In genomic region chr3:32500346-32500745, GRCm38 (mm10) we compare ENCODE assay signal across 29 mouse cellular contexts. TPM values are rescaled to one million over a fixed set of nuclear protein-coding genes. Genes with fewer than 3 reads are reported as not detected.
DNase-seq lines count a peak whose midpoint lies in the region; ATAC-seq and TF ChIP-seq lines count a peak whose summit lies in the region.
"Had no signal": no experiment of that assay in that cellular context is flagged by ENCODE, and none has a peak within 500 bp of the region (broad histone marks: within the 10 kb centered on the region; RNA-seq: fewer than 3 reads in every experiment).

No protein-coding gene starts in this region.

- H3K9me3 ChIP-seq in kidney, embryonic 16.5 days (ENCODE audit: low read length), result no peaks in the 10 kb centered on the region
- H3K9me3 ChIP-seq: embryonic facial prominence, embryonic 13.5 days; heart, embryonic 10.5 days; heart, embryonic 13.5 days; hindbrain, embryonic 12.5 days; hindbrain, embryonic 15.5 days had no signal

- no peaks in the 10 kb centered on the region for H3K27me3 ChIP-seq in kidney, adult 2 months (replicated peaks; ENCODE audit: control insufficient read depth, insufficient read depth, low read length)
- H3K27me3 ChIP-seq in kidney, embryonic 16.5 days (ENCODE audit: insufficient read depth, low read length), result no peaks in the 10 kb centered on the region
- no peaks in the 10 kb centered on the region for H3K27me3 ChIP-seq in testis, adult 2 months (ENCODE audit: control insufficient read depth, insufficient read depth, low read length)
- H3K27me3 ChIP-seq: embryonic facial prominence, embryonic 13.5 days; heart, embryonic 13.5 days; hindbrain, embryonic 12.5 days; hindbrain, embryonic 15.5 days had no signal

- no peak overlapping the region for H3K9ac ChIP-seq in kidney, embryonic 16.5 days (replicated peaks; ENCODE audit: low read length)
- H3K9ac ChIP-seq: embryonic facial prominence, embryonic 13.5 days; forebrain, postnatal 0 days; heart, embryonic 13.5 days; hindbrain, embryonic 12.5 days; hindbrain, embryonic 15.5 days had no signal

- TF ChIP-seq POLR2A in kidney, adult 2 months (IDR thresholded peaks at IDR 0.05; ENCODE audit: low read depth, low read length), result no peak
- TF ChIP-seq POLR2A in testis, adult 2 months (IDR thresholded peaks at IDR 0.05; ENCODE audit: control insufficient read depth, low read depth, low read length), result no peak

- no peak for ATAC-seq in kidney, embryonic 16.5 days (ENCODE audit: low FRiP score, low TSS enrichment)
- ATAC-seq: CD4-positive, CD25-positive, alpha-beta regulatory T cell, adult 4 months; forebrain, embryonic 14.5 days; forebrain, postnatal 0 days; intestine, postnatal 0 days had no signal

- peak; percentile 32 for DNase-seq in adrenal gland, adult 8-10 months
- no peak for DNase-seq in adrenal gland, postnatal 25 days
- DNase-seq in kidney, adult 2 months, result peak; percentile 21
- DNase-seq in testis, postnatal 14 days (ENCODE audit: low spot score), result no peak
- DNase-seq: cerebellum, adult 11 months; cerebellum, adult 2 months; cerebellum, adult 9-11 months; cerebellum, postnatal 25 days; forebrain, postnatal 0 days; gastrocnemius, adult 2 months; gastrocnemius, postnatal 14 days; heart, adult 2 months; heart, postnatal 14 days had no signal

- peaks cover 5% of the 10 kb centered on the region; the same call in 1 of the 2 replicates for H3K4me1 ChIP-seq in kidney, adult 2 months (ENCODE audit: control insufficient read depth, insufficient read depth, low read length)
- H3K4me1 ChIP-seq in kidney, embryonic 16.5 days (ENCODE audit: insufficient read depth, low read length), result no peaks in the 10 kb centered on the region
- peaks cover 13% of the 10 kb centered on the region for H3K4me1 ChIP-seq in testis, adult 2 months (ENCODE audit: control insufficient read depth, insufficient read depth, low read length)
- H3K4me1 ChIP-seq: heart, embryonic 13.5 days; hindbrain, embryonic 15.5 days had no signal

- no peaks in the 10 kb centered on the region for H3K36me3 ChIP-seq in kidney, adult 2 months (ENCODE audit: control insufficient read depth, insufficient read depth, low read length)
- no peaks in the 10 kb centered on the region for H3K36me3 ChIP-seq in kidney, embryonic 16.5 days (ENCODE audit: insufficient read depth, low read length)
- H3K36me3 ChIP-seq in testis, adult 2 months (ENCODE audit: control insufficient read depth, insufficient read depth, low read length), result no peaks in the 10 kb centered on the region
- H3K36me3 ChIP-seq: embryonic facial prominence, embryonic 13.5 days; heart, embryonic 10.5 days; heart, embryonic 13.5 days; hindbrain, embryonic 12.5 days; hindbrain, embryonic 15.5 days had no signal

- WGBS in kidney, adult 2 months, result 89% methylated on average over 2 of the region's 2 CpGs
- WGBS in kidney, embryonic 16.5 days, result 95% methylated on average over 2 of the region's 2 CpGs

- H3K27ac ChIP-seq in kidney, adult 2 months (ENCODE audit: insufficient read depth, low read depth, low read length), result no peak overlapping the region
- no peak overlapping the region for H3K27ac ChIP-seq in kidney, embryonic 16.5 days (ENCODE audit: low read length)
- peak overlapping the region; percentile 80 for H3K27ac ChIP-seq in testis, adult 2 months (ENCODE audit: control insufficient read depth, insufficient read depth, low read depth, low read length)
- H3K27ac ChIP-seq: embryonic facial prominence, embryonic 13.5 days; gastrocnemius, adult 2 months; heart, adult 2 months; heart, embryonic 10.5 days; heart, embryonic 13.5 days; hindbrain, embryonic 12.5 days; hindbrain, embryonic 15.5 days had no signal

- no peak overlapping the region for H3K4me2 ChIP-seq in kidney, embryonic 16.5 days (replicated peaks; ENCODE audit: low read depth, low read length)
- H3K4me2 ChIP-seq: embryonic facial prominence, embryonic 13.5 days; heart, embryonic 13.5 days; hindbrain, embryonic 12.5 days; hindbrain, embryonic 15.5 days had no signal

- H3K4me3 ChIP-seq in kidney, adult 2 months (ENCODE audit: insufficient read depth, low read depth, low read length), result no peak overlapping the region
- no peak overlapping the region for H3K4me3 ChIP-seq in kidney, embryonic 16.5 days (ENCODE audit: low read length)
- peak overlapping the region; percentile 41 for H3K4me3 ChIP-seq in testis, adult 2 months (ENCODE audit: control insufficient read depth, low read depth, low read length)
- H3K4me3 ChIP-seq: embryonic facial prominence, embryonic 13.5 days; erythroblast, embryonic 14.5 days; gastrocnemius, adult 2 months; heart, adult 2 months; heart, embryonic 10.5 days; heart, embryonic 13.5 days; hindbrain, embryonic 12.5 days; hindbrain, embryonic 15.5 days had no signal

- TF ChIP-seq CTCF in kidney, adult 2 months (conservative IDR thresholded peaks at IDR 0.05; ENCODE audit: insufficient read depth, insufficient read length, low read depth, low read length), result no peak
- TF ChIP-seq CTCF in testis, adult 2 months (IDR thresholded peaks at IDR 0.05; ENCODE audit: control insufficient read depth, insufficient read depth, insufficient replicate concordance, low read depth, low read length), result no peak

RNA-seq across cellular contexts. Expression of gene Kcnmb3, which starts 8.3 kb away (rescaled TPM):
- 1 to 10 TPM in 1 of 4 experiments, under 1 TPM in 2, not detected in 1; 0.18 to 2.8 (median 0.38) TPM for total RNA-seq in adrenal gland, adult 8-10 months (2022)
- total RNA-seq in adrenal gland, postnatal 25 days (2021), result 0.90 and 1.7 TPM in 2 replicates
- polyA plus RNA-seq in kidney, adult 2 months (2012; rRNA removed), result 0.05 TPM in 1 of 2 replicates, not detected in the other
- 0.23 and 0.26 TPM in 2 replicates for polyA plus RNA-seq in kidney, embryonic 16.5 days (2015; fragmentation: Nextera tagmentation; extraction: Ambion mirVana)
- polyA plus RNA-seq in testis, adult 2 months (2012; rRNA removed), result 3.4 and 3.6 TPM in 2 replicates
- total RNA-seq: common myeloid progenitor, adult 5-6 weeks; forebrain, postnatal 0 days; gastrocnemius, adult 2 months; gastrocnemius, postnatal 14 days; heart, adult 2 months; hematopoietic stem cell, adult 5-6 weeks; MEL had no signal
- polyA plus RNA-seq: C2C12; embryonic facial prominence, embryonic 13.5 days; erythroblast, embryonic 14.5 days; forebrain, embryonic 14.5 days; forebrain, postnatal 0 days; heart, adult 2 months; heart, embryonic 10.5 days; hindbrain, embryonic 15.5 days; intestine, embryonic 14.5 days had no signal

RNA-seq across cellular contexts. Expression of gene Zfp639, which starts 9.7 kb away (rescaled TPM):
- total RNA-seq in adrenal gland, adult 8-10 months (2022), result 10 to 100 TPM; 30.3 to 51.2 (median 37.4) TPM
- 31.7 and 38.1 TPM in 2 replicates for total RNA-seq in adrenal gland, postnatal 25 days (2021)
- 19.6 and 20.2 TPM in 2 replicates for polyA plus RNA-seq in kidney, adult 2 months (2012; rRNA removed)
- polyA plus RNA-seq in kidney, embryonic 16.5 days (2015; fragmentation: Nextera tagmentation; extraction: Ambion mirVana), result 38.6 and 42.2 TPM in 2 replicates
- 29.0 and 30.5 TPM in 2 replicates for polyA plus RNA-seq in testis, adult 2 months (2012; rRNA removed)

RNA-seq across cellular contexts. Expression of gene Mfn1, which starts 28.9 kb away (rescaled TPM):
- total RNA-seq in adrenal gland, adult 8-10 months (2022), result 100 to 1,000 TPM in 3 of 4 experiments, 10 to 100 TPM in 1; 93.1 to 124 (median 115) TPM
- total RNA-seq in adrenal gland, postnatal 25 days (2021), result 74.2 and 83.9 TPM in 2 replicates
- 19.9 and 26.4 TPM in 2 replicates for polyA plus RNA-seq in kidney, adult 2 months (2012; rRNA removed)
- 35.2 and 37.6 TPM in 2 replicates for polyA plus RNA-seq in kidney, embryonic 16.5 days (2015; fragmentation: Nextera tagmentation; extraction: Ambion mirVana)
- 14.6 and 20.9 TPM in 2 replicates for polyA plus RNA-seq in testis, adult 2 months (2012; rRNA removed)

Comparison
In these comparisons a context has a peak if more than half of its experiments do, and no peak if none do; other contexts are left out.
1. DNase-seq: peak in adrenal gland, adult 8-10 months (single experiment) and kidney, adult 2 months (single experiment); none in adrenal gland, postnatal 25 days (single experiment) and testis, postnatal 14 days (single experiment).